Mouse (Mus musculus): ENCODE measurements around the gene Olfr15.
A peak's percentile ranks its signal among the peaks of the same experiment; 100 is the strongest.

Gene Olfr15

GRCm38 (mm10) chr16:3872216-3873047, 41.8 kb downstream of the Olfr15 start, which contains the start of gene Naa60:
Gene Naa60 (plus strand): TSS chr16:3872375.
- peak; percentile 80 for DNase-seq (ENCODE audit: low read depth)

DNA sequence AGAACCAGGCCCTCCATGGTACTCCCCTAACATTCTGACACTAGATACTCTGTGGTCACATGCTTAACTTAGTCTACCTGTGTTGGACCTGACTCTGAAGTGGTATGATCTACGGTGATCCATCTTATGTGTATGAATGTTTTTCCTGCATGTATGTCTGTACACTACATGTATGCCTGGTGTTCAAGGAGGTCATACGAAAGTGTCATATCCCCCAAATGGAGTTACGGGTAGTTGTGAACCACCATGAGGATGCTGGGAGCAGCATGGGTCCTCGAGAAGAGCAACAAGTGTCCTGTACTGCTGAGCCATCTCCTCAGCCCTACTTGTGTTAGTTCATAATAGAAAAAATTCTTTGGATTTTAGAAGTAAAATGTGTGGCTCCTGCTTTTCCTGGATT, 45.7 kb downstream of the Olfr15 start:
- DNase-seq (ENCODE audit: low read depth), result no peak

GRCm38 (mm10) chr16:3884201-3885064, 53.8 kb downstream of the Olfr15 start, which contains the start of the genes Zfp597 and Gm20695:
Gene Zfp597 (minus strand): TSS chr16:3884561.
Gene Gm20695 (plus strand): TSS chr16:3884648.
- peak; percentile 91 for DNase-seq (ENCODE audit: low read depth)

DNA sequence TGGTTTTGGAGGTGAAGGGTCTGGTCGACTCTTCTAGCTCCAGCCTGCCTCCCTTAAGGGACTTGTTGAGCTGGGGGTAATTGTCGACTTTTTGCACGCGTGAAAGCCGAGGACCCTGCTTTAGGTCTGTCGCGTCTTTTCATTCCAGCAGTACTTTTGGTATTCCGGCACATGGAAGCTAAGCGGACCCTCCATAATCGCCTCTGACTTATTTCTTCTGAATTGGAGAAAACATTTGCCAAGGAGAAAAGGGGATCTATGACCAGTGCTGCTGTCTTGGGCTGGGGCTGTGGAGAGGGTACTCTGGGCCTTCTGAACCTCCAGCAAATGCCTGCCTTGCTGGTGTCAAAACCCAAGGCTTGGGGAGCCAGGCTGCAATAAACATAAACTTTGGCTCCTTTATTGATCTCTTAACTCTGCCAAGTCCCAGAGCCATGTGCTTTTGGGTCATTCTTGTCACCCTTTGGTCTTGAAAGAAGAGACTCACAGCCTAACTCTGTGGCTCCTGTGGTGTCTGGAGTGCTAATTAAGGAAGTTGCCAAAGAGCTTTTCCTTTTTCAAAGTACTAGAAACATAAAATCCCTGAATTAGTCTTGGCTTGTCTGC, 54.5 kb downstream of the Olfr15 start:
- no peak for DNase-seq (ENCODE audit: low read depth)

DNA sequence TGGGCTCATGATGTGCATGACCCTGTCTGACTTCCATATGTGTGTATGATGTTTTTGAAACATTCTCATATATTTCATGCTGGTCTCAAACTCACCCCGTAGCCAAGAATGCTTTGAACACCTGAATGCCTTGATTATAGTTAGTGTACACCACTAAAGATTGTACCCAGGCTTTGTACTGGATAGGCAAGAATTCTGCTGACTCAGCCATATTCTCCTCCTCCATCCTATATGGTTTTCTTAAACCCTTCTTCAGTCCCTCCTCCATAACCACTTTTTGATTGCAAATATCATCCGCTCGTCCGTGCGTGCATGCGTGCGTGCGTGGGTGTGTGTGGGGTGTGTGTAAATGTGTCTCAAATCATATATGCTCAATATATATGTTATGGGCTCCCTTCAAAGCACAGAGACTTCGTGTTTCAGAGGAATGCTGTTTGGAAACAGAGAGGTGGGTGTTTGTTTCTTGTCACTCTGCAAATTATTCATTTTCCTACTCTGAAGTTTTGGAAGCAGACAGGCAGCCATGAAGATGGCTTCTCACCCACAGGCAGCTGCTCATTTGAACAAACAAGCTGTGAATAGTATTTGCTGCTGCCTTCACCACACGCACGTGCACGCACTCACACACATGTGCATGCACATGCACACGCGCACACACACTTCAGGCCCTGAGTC, 61.1 kb downstream of the Olfr15 start:
- no peak for DNase-seq (ENCODE audit: low read depth)

GRCm38 (mm10) chr16:3893739-3894138, 63.1 kb downstream of the Olfr15 start:
- no peak for DNase-seq (ENCODE audit: low read depth)
